27 mouse cellular contexts compared by ENCODE assay signal in genomic region chr6:134136315-134136714, GRCm38 (mm10).
"Had no signal": no experiment of that assay in that cellular context is flagged by ENCODE, and none has a peak within 500 bp of the region (broad histone marks: within the 10 kb centered on the region; RNA-seq: fewer than 3 reads in every experiment).

No protein-coding gene starts in this region.

- H3K9me3 ChIP-seq: embryonic facial prominence, embryonic 10.5 days; embryonic facial prominence, embryonic 12.5 days; embryonic facial prominence, embryonic 13.5 days; embryonic facial prominence, embryonic 15.5 days; forebrain, embryonic 10.5 days; forebrain, embryonic 12.5 days; forebrain, embryonic 13.5 days; forebrain, embryonic 15.5 days had no signal

- H3K4me3 ChIP-seq: embryonic facial prominence, embryonic 10.5 days; embryonic facial prominence, embryonic 12.5 days; embryonic facial prominence, embryonic 13.5 days; embryonic facial prominence, embryonic 15.5 days; erythroblast, embryonic 14.5 days; forebrain, embryonic 10.5 days; forebrain, embryonic 12.5 days; forebrain, embryonic 13.5 days; forebrain, embryonic 15.5 days; gastrocnemius, adult 2 months; heart, adult 2 months had no signal

- H3K36me3 ChIP-seq: embryonic facial prominence, embryonic 15.5 days; forebrain, embryonic 12.5 days; forebrain, embryonic 15.5 days had no signal

- DNase-seq: cerebellum, adult 8-10 months; cerebellum, adult 9-10 months; cerebellum, adult 9-11 months; cerebellum, postnatal 10 days; cerebellum, postnatal 14 days; cerebellum, postnatal 25 days; cerebellum, postnatal 36 days; embryo, embryonic 11 days; forebrain, postnatal 0 days; gastrocnemius, adult 2 months; gastrocnemius, postnatal 10 days; gastrocnemius, postnatal 14 days; gastrocnemius, postnatal 25 days; gastrocnemius, postnatal 36 days; heart, adult 18-20 months; heart, adult 2 months had no signal

- H3K27ac ChIP-seq: embryonic facial prominence, embryonic 10.5 days; embryonic facial prominence, embryonic 12.5 days; embryonic facial prominence, embryonic 13.5 days; embryonic facial prominence, embryonic 15.5 days; forebrain, embryonic 10.5 days; forebrain, embryonic 12.5 days; forebrain, embryonic 13.5 days; forebrain, embryonic 15.5 days; gastrocnemius, adult 2 months; heart, adult 2 months had no signal

- H3K4me2 ChIP-seq: embryonic facial prominence, embryonic 12.5 days; embryonic facial prominence, embryonic 13.5 days; embryonic facial prominence, embryonic 15.5 days; forebrain, embryonic 12.5 days; forebrain, embryonic 13.5 days; forebrain, embryonic 15.5 days had no signal

- H3K4me1 ChIP-seq: forebrain, embryonic 13.5 days had no signal

- H3K9ac ChIP-seq: embryonic facial prominence, embryonic 12.5 days; embryonic facial prominence, embryonic 13.5 days; embryonic facial prominence, embryonic 15.5 days; forebrain, embryonic 12.5 days; forebrain, embryonic 13.5 days; forebrain, embryonic 15.5 days; forebrain, postnatal 0 days had no signal

- ATAC-seq: forebrain, embryonic 13.5 days; forebrain, embryonic 14.5 days; forebrain, embryonic 15.5 days; forebrain, embryonic 16.5 days; forebrain, postnatal 0 days had no signal

- H3K27me3 ChIP-seq: embryonic facial prominence, embryonic 12.5 days; embryonic facial prominence, embryonic 13.5 days; embryonic facial prominence, embryonic 15.5 days; forebrain, embryonic 12.5 days; forebrain, embryonic 13.5 days; forebrain, embryonic 15.5 days had no signal
